Mouse (Mus musculus): ENCODE measurements around the gene Plekhj1. TPM values are rescaled to one million over a fixed set of nuclear protein-coding genes. Genes with fewer than 3 reads are reported as not detected.
A peak's percentile ranks its signal among the peaks of the same experiment; 100 is the strongest.

The Plekhj1 gene
- polyA plus RNA-seq, 1 experiment, result 73.5 TPM

GRCm38 (mm10) chr10:80808099-80808984 is 9.9 kb upstream of the Plekhj1 start:
- TF ChIP-seq EP300 (IDR thresholded peaks at IDR 0.05; ENCODE audit: insufficient read depth, low read depth, low read length), result no peak
- no peak for TF ChIP-seq CTCF (IDR thresholded peaks at IDR 0.05; ENCODE audit: low read depth, low read length)
- no peak for TF ChIP-seq POLR2A (IDR thresholded peaks at IDR 0.05; ENCODE audit: insufficient read depth, low read length)
- H3K27me3 ChIP-seq (ENCODE audit: control insufficient read depth, insufficient read depth, low read length, poor library complexity, severe bottlenecking), result no peaks in the 10 kb centered on the region
- peaks cover 5% of the 10 kb centered on the region for H3K36me3 ChIP-seq (ENCODE audit: control insufficient read depth, insufficient read depth, low read length, poor library complexity, severe bottlenecking)
- H3K9ac ChIP-seq (ENCODE audit: low read depth, poor library complexity, severe bottlenecking), result peak overlapping the region; percentile 60
- no peak overlapping the region for H3K27ac ChIP-seq (ENCODE audit: insufficient read depth, low read length)
- H3K4me3 ChIP-seq (ENCODE audit: low read depth, low read length), result peak overlapping the region; percentile 5
- peaks cover 3% of the 10 kb centered on the region for H3K4me1 ChIP-seq (ENCODE audit: control insufficient read depth, insufficient read depth, low read length)
- H3K9me3 ChIP-seq (replicated peaks; ENCODE audit: control insufficient read depth, insufficient read depth, low read length, poor library complexity, severe bottlenecking), result no peaks in the 10 kb centered on the region

GRCm38 (mm10) chr10:80807057-80807627 is 8.7 kb upstream of the Plekhj1 start:
- no peak for TF ChIP-seq EP300 (IDR thresholded peaks at IDR 0.05; ENCODE audit: insufficient read depth, low read depth, low read length)
- TF ChIP-seq CTCF (IDR thresholded peaks at IDR 0.05; ENCODE audit: low read depth, low read length), result no peak
- no peak for TF ChIP-seq POLR2A (IDR thresholded peaks at IDR 0.05; ENCODE audit: insufficient read depth, low read length)
- H3K27ac ChIP-seq (ENCODE audit: insufficient read depth, low read length), result no peak overlapping the region
- peak overlapping the region; percentile 70 for H3K4me3 ChIP-seq (ENCODE audit: low read depth, low read length)
- peak overlapping the region; percentile 57 for H3K9ac ChIP-seq (ENCODE audit: low read depth, poor library complexity, severe bottlenecking)
- H3K27me3 ChIP-seq (ENCODE audit: control insufficient read depth, insufficient read depth, low read length, poor library complexity, severe bottlenecking), result no peaks in the 10 kb centered on the region
- H3K4me1 ChIP-seq (ENCODE audit: control insufficient read depth, insufficient read depth, low read length), result peaks cover 3% of the 10 kb centered on the region
- H3K36me3 ChIP-seq (ENCODE audit: control insufficient read depth, insufficient read depth, low read length, poor library complexity, severe bottlenecking), result peaks cover 13% of the 10 kb centered on the region
- H3K9me3 ChIP-seq (replicated peaks; ENCODE audit: control insufficient read depth, insufficient read depth, low read length, poor library complexity, severe bottlenecking), result no peaks in the 10 kb centered on the region

GRCm38 (mm10) chr10:80806341-80807056 is 8.1 kb upstream of the Plekhj1 start:
- Histone ChIP-seq H3K4me1 (ENCODE audit: control insufficient read depth, insufficient read depth, low read length) (peaks cover 3% of the 10 kb centered on the region), H3K27ac (ENCODE audit: insufficient read depth, low read length) (no peak overlapping the region), H3K9me3 (replicated peaks; ENCODE audit: control insufficient read depth, insufficient read depth, low read length, poor library complexity, severe bottlenecking) (no peaks in the 10 kb centered on the region), H3K36me3 (ENCODE audit: control insufficient read depth, insufficient read depth, low read length, poor library complexity, severe bottlenecking) (peaks cover 14% of the 10 kb centered on the region), H3K27me3 (ENCODE audit: control insufficient read depth, insufficient read depth, low read length, poor library complexity, severe bottlenecking) (no peaks in the 10 kb centered on the region), H3K4me3 (ENCODE audit: low read depth, low read length) (peak overlapping the region; percentile 70), H3K9ac (ENCODE audit: low read depth, poor library complexity, severe bottlenecking) (peak overlapping the region; percentile 57)
- no peak for TF ChIP-seq EP300 (IDR thresholded peaks at IDR 0.05; ENCODE audit: insufficient read depth, low read depth, low read length)
- no peak for TF ChIP-seq CTCF (IDR thresholded peaks at IDR 0.05; ENCODE audit: low read depth, low read length)
- no peak for TF ChIP-seq POLR2A (IDR thresholded peaks at IDR 0.05; ENCODE audit: insufficient read depth, low read length)

- TF ChIP-seq CTCF (IDR thresholded peaks at IDR 0.05; ENCODE audit: low read depth, low read length) (peak; percentile 70), EP300 (IDR thresholded peaks at IDR 0.05; ENCODE audit: insufficient read depth, low read depth, low read length) (no peak)
- Histone ChIP-seq H3K9ac (ENCODE audit: low read depth, poor library complexity, severe bottlenecking) (no peak overlapping the region), H3K27me3 (ENCODE audit: control insufficient read depth, insufficient read depth, low read length, poor library complexity, severe bottlenecking) (no peaks in the 10 kb centered on the region), H3K9me3 (replicated peaks; ENCODE audit: control insufficient read depth, insufficient read depth, low read length, poor library complexity, severe bottlenecking) (no peaks in the 10 kb centered on the region), H3K36me3 (ENCODE audit: control insufficient read depth, insufficient read depth, low read length, poor library complexity, severe bottlenecking) (peaks cover 20% of the 10 kb centered on the region), H3K27ac (ENCODE audit: insufficient read depth, low read length) (no peak overlapping the region), H3K4me1 (ENCODE audit: control insufficient read depth, insufficient read depth, low read length) (peaks cover 3% of the 10 kb centered on the region), H3K4me3 (ENCODE audit: low read depth, low read length) (peak overlapping the region; percentile 70)
These were observed 7.5 kb upstream of the Plekhj1 start for GRCm38 (mm10) chr10:80805925-80806324.

DNA sequence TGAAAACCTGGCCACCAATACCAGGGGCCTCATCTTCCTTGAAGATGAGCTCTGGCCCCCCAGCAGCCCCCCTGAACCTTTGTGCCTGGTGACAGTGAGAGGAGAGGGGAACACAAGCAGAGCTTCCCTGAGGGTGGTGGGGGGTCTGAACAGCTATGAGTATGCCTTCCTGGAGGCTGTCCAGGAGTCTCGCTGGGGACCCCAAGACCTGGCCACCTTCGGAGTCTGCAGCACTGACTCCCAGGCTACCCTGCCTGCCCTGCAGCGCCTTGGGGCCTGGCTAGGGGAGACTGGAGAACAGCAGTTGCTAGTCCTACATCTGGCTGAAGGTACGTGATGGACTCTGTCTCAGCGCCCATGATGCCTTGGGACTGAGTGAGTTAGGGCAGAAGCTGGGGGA is 6.9 kb upstream of the Plekhj1 start:
- Histone ChIP-seq H3K9ac (ENCODE audit: low read depth, poor library complexity, severe bottlenecking) (no peak overlapping the region), H3K27me3 (ENCODE audit: control insufficient read depth, insufficient read depth, low read length, poor library complexity, severe bottlenecking) (no peaks in the 10 kb centered on the region)

More for the DNA sequence above, 6.9 kb upstream of the Plekhj1 start:
- Histone ChIP-seq H3K4me3 (ENCODE audit: low read depth, low read length) (no peak overlapping the region), H3K27ac (ENCODE audit: insufficient read depth, low read length) (no peak overlapping the region), H3K36me3 (ENCODE audit: control insufficient read depth, insufficient read depth, low read length, poor library complexity, severe bottlenecking) (peaks cover 20% of the 10 kb centered on the region), H3K9me3 (replicated peaks; ENCODE audit: control insufficient read depth, insufficient read depth, low read length, poor library complexity, severe bottlenecking) (no peaks in the 10 kb centered on the region), H3K4me1 (ENCODE audit: control insufficient read depth, insufficient read depth, low read length) (peaks cover 3% of the 10 kb centered on the region)
- no peak for TF ChIP-seq CTCF (IDR thresholded peaks at IDR 0.05; ENCODE audit: low read depth, low read length)

Data from ES-Bruce4 (cell line).